Mouse (Mus musculus) liver, postnatal 0 days (tissue): ENCODE results near the gene Ubr3. TPM values are rescaled to one million over a fixed set of nuclear protein-coding genes. Genes with fewer than 3 reads are reported as not detected.

Experiments
- ATAC-seq: fragments of 200-750 bp; cut with Nextera tagmentation; 2 replicates; pipeline ENCODE4 v1.8.0; 2017; ENCODE audit warnings: mild to moderate bottlenecking, moderate library complexity
- DNase-seq: peaks from one replicate; pipeline ENCODE4 v3.0.0-alpha.2; 2016
- H3K27ac ChIP-seq: fragments of 300-500 bp; sonication (generic); 2 replicates; pipeline ENCODE4 v1.5.1; 2014; ENCODE audit warnings: antibody characterized with exemption, moderate library complexity, mild to moderate bottlenecking, low read depth
- H3K27me3 ChIP-seq: fragments of 300-500 bp; sonication (generic); 2 replicates; pipeline ENCODE4 v1.6.1; 2014; ENCODE audit warnings: low read length, control low read depth, mixed read lengths; ENCODE audit not compliant: insufficient read depth
- H3K36me3 ChIP-seq: fragments of 300-500 bp; sonication (generic); replicated peaks from 2 replicates; pipeline ENCODE4 v1.6.1; 2014; ENCODE audit warnings: mild to moderate bottlenecking, control low read depth, low read length, moderate library complexity, mixed read lengths; ENCODE audit not compliant: insufficient read depth
- H3K4me1 ChIP-seq: fragments of 300-500 bp; sonication (generic); 2 replicates; pipeline ENCODE4 v1.6.1; 2014; ENCODE audit warnings: antibody characterized with exemption, mild to moderate bottlenecking, control low read depth; ENCODE audit not compliant: insufficient read depth
- H3K4me2 ChIP-seq: fragments of 300-500 bp; sonication (generic); 2 replicates; pipeline ENCODE4 v1.6.1; 2014; ENCODE audit warnings: low read depth, mild to moderate bottlenecking, low read length, moderate library complexity, mixed read lengths
- H3K4me3 ChIP-seq: fragments of 300-500 bp; sonication (generic); 2 replicates; pipeline ENCODE4 v1.5.1; 2014; ENCODE audit warnings: low read depth, low read length
- H3K9ac ChIP-seq: fragments of 300-500 bp; sonication (generic); replicated peaks from 2 replicates; pipeline ENCODE4 v1.6.1; 2014; ENCODE audit warnings: mild to moderate bottlenecking, moderate library complexity
- H3K9me3 ChIP-seq: fragments of 300-500 bp; sonication (generic); 2 replicates; pipeline ENCODE4 v1.6.1; 2016; ENCODE audit warnings: mild to moderate bottlenecking, control low read depth, low read length, mixed read lengths
- CTCF ChIP-seq: sonication (generic); IDR thresholded peaks from 2 replicates; pipeline ENCODE4 v1.5.1; 2016; ENCODE audit warnings: antibody characterized with exemption, low read depth
- EP300 ChIP-seq: IDR thresholded peaks from 2 replicates; pipeline ENCODE4 v1.6.1; 2016; ENCODE audit warnings: antibody characterized with exemption, low read depth, mild to moderate bottlenecking
- WGBS: fragments of 180-500 bp; shearing (Covaris S2); extraction: QIAGEN DNeasy Blood & Tissue Kit; methylation state at CpG from one replicate; pipeline ENCODE4 v1.1.7; 2014; ENCODE audit not compliant: insufficient replicate concordance; 5-methylcytosine and 5-hydroxymethylcytosine counted together
- polyA plus RNA-seq: library from polyadenylated mRNA; unstranded; fragments of >200 nt; fragmentation: Nextera tagmentation; extraction: Ambion mirVana; gene quantifications from 2 replicates; pipeline ENCODE4 v1.2.1, GENCODE M21; 2015

Ubr3 gene
- polyA plus RNA-seq, 1 experiment from 2014 or later, result 5.7 TPM

GRCm38 (mm10) chr2:69861485-69862091 is 35.5 kb upstream of the Ubr3 start, which contains the start of gene Ssb:
TSS of gene Ssb (plus strand) at chr2:69861562.
- WGBS, result under 1% methylated on average over 66 of the region's 66 CpGs
- peak within 1 kb of the TSS; percentile 96 for H3K27ac ChIP-seq
- DNase-seq, result peak; percentile 95

GRCm38 (mm10) chr2:69862117-69862657 is 34.9 kb upstream of the Ubr3 start:
- 3% methylated on average over 13 of the region's 13 CpGs for WGBS
- peak overlapping the region; percentile 96 for H3K27ac ChIP-seq

More at GRCm38 (mm10) chr2:69861485-69862091, 35.5 kb upstream of the Ubr3 start, which contains the start of gene Ssb:
- peak within 1 kb of the TSS; percentile 99 for H3K4me3 ChIP-seq
- H3K36me3 ChIP-seq, result peaks cover 11% of the 10 kb centered on the region
- peaks cover 11% of the 10 kb centered on the region for H3K4me1 ChIP-seq
- H3K27me3 ChIP-seq, result no peaks in the 10 kb centered on the region
- no peaks in the 10 kb centered on the region for H3K9me3 ChIP-seq
- ATAC-seq, result peak; percentile 97
- peak within 1 kb of the TSS; percentile 90 for H3K4me2 ChIP-seq
- no peak for TF ChIP-seq EP300
- TF ChIP-seq CTCF, result no peak
- peak within 1 kb of the TSS; percentile 100 for H3K9ac ChIP-seq

GRCm38 (mm10) chr2:69883990-69884391 is 13.1 kb upstream of the Ubr3 start:
- H3K9ac ChIP-seq, result peak overlapping the region; percentile 88; the same call in 1 of the 2 replicates
- H3K27ac ChIP-seq, result peak overlapping the region; percentile 79; the same call in 1 of the 2 replicates
- peaks cover 8% of the 10 kb centered on the region for H3K4me1 ChIP-seq
- WGBS, result 53% methylated on average over 2 of the region's 2 CpGs
- no peaks in the 10 kb centered on the region for H3K27me3 ChIP-seq
- H3K4me3 ChIP-seq, result peak overlapping the region; percentile 82
- TF ChIP-seq CTCF, result peak; percentile 63
- no peak for TF ChIP-seq EP300
- H3K4me2 ChIP-seq, result peak overlapping the region; percentile 75
- DNase-seq (no peak), ATAC-seq (no peak)
- H3K36me3 ChIP-seq, result peaks cover 7% of the 10 kb centered on the region; the same call in 1 of the 2 replicates
- H3K9me3 ChIP-seq, result no peaks in the 10 kb centered on the region

More at GRCm38 (mm10) chr2:69862117-69862657, 34.9 kb upstream of the Ubr3 start:
- ATAC-seq (no peak; the same call in 1 of the 2 replicates), DNase-seq (no peak)
- H3K9me3 ChIP-seq, result no peaks in the 10 kb centered on the region
- H3K27me3 ChIP-seq, result no peaks in the 10 kb centered on the region
- peak overlapping the region; percentile 99 for H3K4me3 ChIP-seq
- peaks cover 11% of the 10 kb centered on the region for H3K4me1 ChIP-seq
- TF ChIP-seq EP300 (no peak), CTCF (no peak)
- peaks cover 14% of the 10 kb centered on the region for H3K36me3 ChIP-seq
- H3K9ac ChIP-seq, result peak overlapping the region; percentile 100
- peak overlapping the region; percentile 90 for H3K4me2 ChIP-seq

- H3K36me3 ChIP-seq, result peaks cover 7% of the 10 kb centered on the region; the same call in 1 of the 2 replicates
- H3K9me3 ChIP-seq, result no peaks in the 10 kb centered on the region
- 23% methylated on average over 6 of the region's 6 CpGs for WGBS
- H3K4me3 ChIP-seq, result peak overlapping the region; percentile 82
- TF ChIP-seq EP300, result no peak
- TF ChIP-seq CTCF, result no peak
- H3K4me2 ChIP-seq, result peak overlapping the region; percentile 75
- ATAC-seq (no peak), DNase-seq (no peak)
- peak overlapping the region; percentile 79 for H3K27ac ChIP-seq
- H3K9ac ChIP-seq, result peak overlapping the region; percentile 88
- peaks cover 8% of the 10 kb centered on the region for H3K4me1 ChIP-seq
- no peaks in the 10 kb centered on the region for H3K27me3 ChIP-seq
These were observed 12.5 kb upstream of the Ubr3 start for GRCm38 (mm10) chr2:69884581-69884980.

GRCm38 (mm10) chr2:69885050-69885449 is 12.0 kb upstream of the Ubr3 start:
- Histone ChIP-seq H3K36me3 (0 out of 2 replicates have a peak, but pooled peaks cover 3% of the 10 kb centered on the region), H3K27me3 (no peaks in the 10 kb centered on the region), H3K4me3 (peak overlapping the region; percentile 82), H3K4me1 (peaks cover 8% of the 10 kb centered on the region), H3K4me2 (peak overlapping the region; percentile 75), H3K9me3 (no peaks in the 10 kb centered on the region), H3K9ac (peak overlapping the region; percentile 88), H3K27ac (peak overlapping the region; percentile 79)
- DNase-seq (no peak), ATAC-seq (peak; percentile 52)
- 5% methylated on average over 12 of the region's 12 CpGs for WGBS
- TF ChIP-seq CTCF, result no peak
- no peak for TF ChIP-seq EP300
